Mouse (Mus musculus) spleen, adult 2 months (tissue): ENCODE data around the gene Smpd2.

Experiments used
- CTCF ChIP-seq: fragments of 200-500 bp; IDR thresholded peaks from 2 replicates; pipeline ENCODE4 v1.5.1; 2011; ENCODE audit warnings: mild to moderate bottlenecking, inconsistent platforms; ENCODE audit not compliant: insufficient read depth, insufficient read length, insufficient replicate concordance; ENCODE audit errors: extremely low read depth
- POLR2A ChIP-seq: fragments of 200-500 bp; IDR thresholded peaks from 2 replicates; pipeline ENCODE4 v1.6.1; 2011; ENCODE audit warnings: low read depth, low read length, inconsistent platforms

GRCm38 (mm10) chr10:41482446-41482845 lies 7.7 kb downstream of the Smpd2 start:
- TF ChIP-seq CTCF (no peak), POLR2A (no peak)
